Comparison of ENCODE assay signal across 10 mouse cellular contexts in genomic region chr9:21000811-21001210, GRCm38 (mm10). TPM values are rescaled to one million over a fixed set of nuclear protein-coding genes. Genes with fewer than 3 reads are reported as not detected.
DNase-seq lines count a peak whose midpoint lies in the region; ATAC-seq and TF ChIP-seq lines count a peak whose summit lies in the region.
"Had no signal": no experiment of that assay in that cellular context is flagged by ENCODE, and none has a peak within 500 bp of the region (broad histone marks: within the 10 kb centered on the region; RNA-seq: fewer than 3 reads in every experiment).

No protein-coding gene starts in this region.

- H3K4me3 ChIP-seq in gastrocnemius, adult 2 months = no peak overlapping the region
- H3K4me3 ChIP-seq in lung, embryonic 16.5 days (ENCODE audit: low read length) = no peak overlapping the region
- H3K4me3 ChIP-seq in small intestine, adult 2 months (ENCODE audit: low read depth, low read length) = no peak overlapping the region
- no peak overlapping the region for H3K4me3 ChIP-seq in midbrain, embryonic 16.5 days (ENCODE audit: low read depth, low read length)
- H3K4me3 ChIP-seq: intestine, embryonic 15.5 days had no signal

- no peak overlapping the region for H3K4me2 ChIP-seq in lung, embryonic 16.5 days (ENCODE audit: low read depth, low read length)
- H3K4me2 ChIP-seq in midbrain, embryonic 16.5 days (ENCODE audit: low read length) = no peak overlapping the region
- H3K4me2 ChIP-seq: intestine, embryonic 15.5 days had no signal

- TF ChIP-seq CTCF in gastrocnemius, adult 2 months (IDR thresholded peaks at IDR 0.05) = peak; percentile 36
- peak; percentile 24; the same call in 1 of the 2 replicates for TF ChIP-seq CTCF in small intestine, adult 2 months (IDR thresholded peaks at IDR 0.05; ENCODE audit: extremely low read depth, insufficient read length, insufficient replicate concordance, low read depth, low read length)

- ATAC-seq in lung, embryonic 16.5 days (ENCODE audit: low read depth) = no peak
- ATAC-seq in midbrain, embryonic 16.5 days = no peak
- ATAC-seq: intestine, embryonic 15.5 days had no signal

- peaks cover 5% of the 10 kb centered on the region for H3K36me3 ChIP-seq in lung, embryonic 16.5 days (ENCODE audit: control insufficient read depth, insufficient read depth, low read length)
- H3K36me3 ChIP-seq in small intestine, adult 2 months (ENCODE audit: control insufficient read depth, insufficient read depth, low read length) = peaks cover 10% of the 10 kb centered on the region; the same call in 1 of the 2 replicates
- peaks cover 4% of the 10 kb centered on the region; the same call in 1 of the 2 replicates for H3K36me3 ChIP-seq in midbrain, embryonic 16.5 days (ENCODE audit: control insufficient read depth, insufficient read depth, low read length)

- intact Hi-C loops in gastrocnemius, adult 2 months (cut with DNase I) = loop anchor here (2.0 to 5.0 kb wide), 2 partner anchors 100 to 114 kb away; partner anchors contain the start of gene Ppan

- no peaks in the 10 kb centered on the region for H3K9me3 ChIP-seq in lung, embryonic 16.5 days (ENCODE audit: control insufficient read depth, low read length)
- no peaks in the 10 kb centered on the region for H3K9me3 ChIP-seq in midbrain, embryonic 16.5 days (replicated peaks; ENCODE audit: control insufficient read depth, low read length, poor library complexity, severe bottlenecking)
- H3K9me3 ChIP-seq: intestine, embryonic 15.5 days had no signal

- no peaks in the 10 kb centered on the region for H3K27me3 ChIP-seq in lung, embryonic 16.5 days (ENCODE audit: control insufficient read depth, insufficient read depth, low read depth, low read length)
- no peaks in the 10 kb centered on the region for H3K27me3 ChIP-seq in small intestine, adult 2 months (ENCODE audit: control insufficient read depth, insufficient read depth, low read length)
- no peaks in the 10 kb centered on the region for H3K27me3 ChIP-seq in midbrain, embryonic 16.5 days (ENCODE audit: control insufficient read depth, insufficient read depth, low read depth, low read length)
- H3K27me3 ChIP-seq: intestine, embryonic 15.5 days had no signal

- DNase-seq in gastrocnemius, adult 2 months = no peak
- DNase-seq in gastrocnemius, postnatal 10 days = no peak
- no peak for DNase-seq in lung, postnatal 14 days
- DNase-seq in induced T-regulatory cell, adult 2 months (ENCODE audit: low read depth) = peak; percentile 50
- no peak for DNase-seq in urinary bladder, adult 18-20 months (ENCODE audit: low spot score in 2 of 2)

- H3K4me1 ChIP-seq in lung, embryonic 16.5 days (replicated peaks; ENCODE audit: control insufficient read depth, insufficient read depth, low read length) = peaks cover 11% of the 10 kb centered on the region
- peaks cover 4% of the 10 kb centered on the region; the same call in 1 of the 2 replicates for H3K4me1 ChIP-seq in small intestine, adult 2 months (ENCODE audit: control insufficient read depth, insufficient read depth, insufficient read length, low read length)
- peaks cover 9% of the 10 kb centered on the region for H3K4me1 ChIP-seq in midbrain, embryonic 16.5 days (ENCODE audit: control insufficient read depth, insufficient read depth, low read length)

- no peak for TF ChIP-seq POLR2A in small intestine, adult 2 months (IDR thresholded peaks at IDR 0.05; ENCODE audit: low read depth, low read length)

- H3K27ac ChIP-seq in gastrocnemius, adult 2 months = no peak overlapping the region
- H3K27ac ChIP-seq in lung, embryonic 16.5 days (ENCODE audit: low read length) = no peak overlapping the region
- no peak overlapping the region for H3K27ac ChIP-seq in small intestine, adult 2 months (ENCODE audit: insufficient read depth, low read depth, low read length)
- no peak overlapping the region for H3K27ac ChIP-seq in midbrain, embryonic 16.5 days (ENCODE audit: low read length)
- H3K27ac ChIP-seq: intestine, embryonic 15.5 days had no signal

- 0 out of 2 replicates have a peak overlapping the region, but pooled peaks have one; percentile 2 for H3K9ac ChIP-seq in lung, embryonic 16.5 days (ENCODE audit: low read length)
- no peak overlapping the region for H3K9ac ChIP-seq in midbrain, embryonic 16.5 days (ENCODE audit: low read depth, low read length)
- H3K9ac ChIP-seq: intestine, embryonic 15.5 days had no signal

RNA-seq across cellular contexts. Expression of gene Mrpl4, which starts 1.7 kb away (rescaled TPM):
- total RNA-seq in gastrocnemius, adult 2 months (2021) = 10 to 100 TPM; 51.8 to 70.0 TPM
- total RNA-seq in gastrocnemius, postnatal 10 days (2021) = 10 to 100 TPM; 48.4 to 49.1 TPM
- polyA plus RNA-seq in lung, embryonic 16.5 days (2015; fragmentation: Nextera tagmentation; extraction: Ambion mirVana) = 156 TPM in 2 replicates
- polyA plus RNA-seq in small intestine, adult 2 months (2012; rRNA removed) = 81.8 and 143 TPM in 2 replicates
- polyA plus RNA-seq in midbrain, embryonic 16.5 days (2015; fragmentation: Nextera tagmentation; extraction: Ambion mirVana) = 101 and 104 TPM in 2 replicates

RNA-seq across cellular contexts. Expression of gene Icam1, which starts 15.0 kb away (rescaled TPM):
- 1 to 10 TPM; 1.7 to 1.9 TPM for total RNA-seq in gastrocnemius, adult 2 months (2021)
- 1 to 10 TPM; 3.8 to 5.6 TPM for total RNA-seq in gastrocnemius, postnatal 10 days (2021)
- 76.2 and 93.0 TPM in 2 replicates for polyA plus RNA-seq in lung, embryonic 16.5 days (2015; fragmentation: Nextera tagmentation; extraction: Ambion mirVana)
- polyA plus RNA-seq in small intestine, adult 2 months (2012; rRNA removed) = 6.8 and 9.4 TPM in 2 replicates
- 3.0 and 3.1 TPM in 2 replicates for polyA plus RNA-seq in midbrain, embryonic 16.5 days (2015; fragmentation: Nextera tagmentation; extraction: Ambion mirVana)

RNA-seq across cellular contexts. Expression of gene S1pr2, which starts 24.2 kb away (rescaled TPM):
- total RNA-seq in gastrocnemius, adult 2 months (2021) = 1 to 10 TPM; 2.0 to 2.3 TPM
- total RNA-seq in gastrocnemius, postnatal 10 days (2021) = 10 to 100 TPM in 1 of 2 experiments, 1 to 10 TPM in 1; 8.9 to 11.1 TPM
- 63.5 and 67.2 TPM in 2 replicates for polyA plus RNA-seq in lung, embryonic 16.5 days (2015; fragmentation: Nextera tagmentation; extraction: Ambion mirVana)
- 2.5 and 2.9 TPM in 2 replicates for polyA plus RNA-seq in small intestine, adult 2 months (2012; rRNA removed)
- 9.7 and 10.3 TPM in 2 replicates for polyA plus RNA-seq in midbrain, embryonic 16.5 days (2015; fragmentation: Nextera tagmentation; extraction: Ambion mirVana)

RNA-seq across cellular contexts. Expression of gene Icam4, which starts 28.4 kb away (rescaled TPM):
- total RNA-seq in gastrocnemius, adult 2 months (2021) = 1 to 10 TPM; 1.2 to 2.2 TPM
- total RNA-seq in gastrocnemius, postnatal 10 days (2021) = under 1 TPM in 1 of 2 experiments, not detected in 1; 0.70 TPM
- polyA plus RNA-seq in lung, embryonic 16.5 days (2015; fragmentation: Nextera tagmentation; extraction: Ambion mirVana) = 2.2 and 4.2 TPM in 2 replicates
- polyA plus RNA-seq in small intestine, adult 2 months (2012; rRNA removed) = 0.32 and 0.37 TPM in 2 replicates
- polyA plus RNA-seq in midbrain, embryonic 16.5 days (2015; fragmentation: Nextera tagmentation; extraction: Ambion mirVana) = 0.24 TPM in 1 of 2 replicates, not detected in the other

RNA-seq across cellular contexts. Expression of gene Icam5, which starts 31.1 kb away (rescaled TPM):
- not detected for total RNA-seq in gastrocnemius, adult 2 months (2021)
- under 1 TPM; 0.14 to 0.25 TPM for total RNA-seq in gastrocnemius, postnatal 10 days (2021)
- polyA plus RNA-seq in lung, embryonic 16.5 days (2015; fragmentation: Nextera tagmentation; extraction: Ambion mirVana) = 0.24 and 0.33 TPM in 2 replicates
- polyA plus RNA-seq in small intestine, adult 2 months (2012; rRNA removed) = 0.11 TPM in 2 replicates
- 2.2 and 2.5 TPM in 2 replicates for polyA plus RNA-seq in midbrain, embryonic 16.5 days (2015; fragmentation: Nextera tagmentation; extraction: Ambion mirVana)
- polyA plus RNA-seq: stomach, embryonic 14.5 days had no signal
